10 mouse cellular contexts compared by ENCODE assay signal in the genomic region with DNA sequence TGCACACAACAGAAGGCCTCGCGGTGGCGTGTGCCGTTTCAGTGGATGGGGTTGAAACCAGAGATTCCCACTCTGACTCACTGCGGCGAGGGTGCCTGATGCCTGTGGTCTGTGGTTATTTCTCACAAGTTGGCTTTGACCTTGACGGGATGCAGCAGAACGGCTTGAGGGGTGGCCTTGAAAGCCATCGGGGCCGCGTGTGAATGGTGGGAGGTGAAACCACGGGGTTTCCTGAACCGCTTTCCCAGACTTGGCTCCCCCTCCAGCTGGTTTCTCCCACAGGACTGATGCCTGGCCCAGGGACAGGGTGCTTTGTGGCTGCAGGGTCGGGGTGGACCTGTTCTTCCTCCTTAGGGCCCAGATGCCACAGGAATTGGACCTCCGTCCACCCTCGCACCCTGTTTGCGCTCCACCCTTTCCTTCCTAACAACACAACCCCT. TPM values are rescaled to one million over a fixed set of nuclear protein-coding genes. Genes with fewer than 3 reads are reported as not detected.
DNase-seq lines count a peak whose midpoint lies in the region; ATAC-seq and TF ChIP-seq lines count a peak whose summit lies in the region.
"Had no signal": no experiment of that assay in that cellular context is flagged by ENCODE, and none has a peak within 500 bp of the region (broad histone marks: within the 10 kb centered on the region; RNA-seq: fewer than 3 reads in every experiment).

No protein-coding gene starts in this region.

- TF ChIP-seq POLR2A in testis, adult 2 months (IDR thresholded peaks at IDR 0.05; ENCODE audit: control insufficient read depth, low read depth, low read length): no peak

- no peaks in the 10 kb centered on the region for H3K9me3 ChIP-seq in midbrain, embryonic 11.5 days (ENCODE audit: control insufficient read depth, low read length)
- H3K9me3 ChIP-seq in midbrain, embryonic 13.5 days: no peaks in the 10 kb centered on the region
- H3K9me3 ChIP-seq: embryonic facial prominence, embryonic 12.5 days had no signal

- no peak for TF ChIP-seq CTCF in testis, adult 2 months (IDR thresholded peaks at IDR 0.05; ENCODE audit: control insufficient read depth, insufficient read depth, insufficient replicate concordance, low read depth, low read length)

- WGBS in midbrain, embryonic 11.5 days: 87% methylated on average over 17 of the region's 17 CpGs
- WGBS in midbrain, embryonic 13.5 days: 87% methylated on average over 17 of the region's 17 CpGs

- H3K36me3 ChIP-seq in midbrain, embryonic 11.5 days (ENCODE audit: control insufficient read depth, insufficient read depth, low read length): no peaks in the 10 kb centered on the region
- H3K36me3 ChIP-seq in midbrain, embryonic 13.5 days: no peaks in the 10 kb centered on the region
- no peaks in the 10 kb centered on the region for H3K36me3 ChIP-seq in testis, adult 2 months (ENCODE audit: control insufficient read depth, insufficient read depth, low read length)
- H3K36me3 ChIP-seq: embryonic facial prominence, embryonic 12.5 days had no signal

- H3K27me3 ChIP-seq in midbrain, embryonic 11.5 days (ENCODE audit: control insufficient read depth, insufficient read depth, low read length): no peaks in the 10 kb centered on the region; the same call in 1 of the 2 replicates
- H3K27me3 ChIP-seq in midbrain, embryonic 13.5 days: peaks cover 6% of the 10 kb centered on the region; the same call in 1 of the 2 replicates
- H3K27me3 ChIP-seq in testis, adult 2 months (ENCODE audit: control insufficient read depth, insufficient read depth, low read length): no peaks in the 10 kb centered on the region

- no peak overlapping the region for H3K9ac ChIP-seq in midbrain, embryonic 11.5 days (ENCODE audit: low read length)
- no peak overlapping the region for H3K9ac ChIP-seq in midbrain, embryonic 13.5 days (replicated peaks)
- H3K9ac ChIP-seq: embryonic facial prominence, embryonic 12.5 days had no signal

- H3K27ac ChIP-seq in midbrain, embryonic 11.5 days (ENCODE audit: low read depth, low read length): no peak overlapping the region
- no peak overlapping the region for H3K27ac ChIP-seq in midbrain, embryonic 13.5 days
- H3K27ac ChIP-seq in testis, adult 2 months (ENCODE audit: control insufficient read depth, insufficient read depth, low read depth, low read length): peak overlapping the region; percentile 3; the same call in 1 of the 2 replicates
- H3K27ac ChIP-seq: embryonic facial prominence, embryonic 12.5 days had no signal

- H3K4me2 ChIP-seq in midbrain, embryonic 11.5 days: no peak overlapping the region
- H3K4me2 ChIP-seq in midbrain, embryonic 13.5 days (replicated peaks): no peak overlapping the region
- H3K4me2 ChIP-seq: embryonic facial prominence, embryonic 12.5 days had no signal

- H3K4me1 ChIP-seq in midbrain, embryonic 11.5 days (ENCODE audit: control insufficient read depth, insufficient read depth, low read length): no peaks in the 10 kb centered on the region
- peaks cover 3% of the 10 kb centered on the region; the same call in 1 of the 2 replicates for H3K4me1 ChIP-seq in midbrain, embryonic 13.5 days (replicated peaks)
- peaks cover 16% of the 10 kb centered on the region for H3K4me1 ChIP-seq in testis, adult 2 months (ENCODE audit: control insufficient read depth, insufficient read depth, low read length)

- no peak for ATAC-seq in midbrain, embryonic 11.5 days (ENCODE audit: low FRiP score)
- ATAC-seq in midbrain, embryonic 13.5 days: no peak

- H3K4me3 ChIP-seq in midbrain, embryonic 11.5 days (ENCODE audit: low read depth, low read length): no peak overlapping the region
- H3K4me3 ChIP-seq in midbrain, embryonic 13.5 days (replicated peaks): no peak overlapping the region
- no peak overlapping the region for H3K4me3 ChIP-seq in testis, adult 2 months (ENCODE audit: control insufficient read depth, low read depth, low read length)
- H3K4me3 ChIP-seq: embryonic facial prominence, embryonic 12.5 days had no signal

- DNase-seq in midbrain, embryonic 11.5 days (ENCODE audit: low spot score, missing footprints): peak; percentile 69
- DNase-seq in c-Kit-positive CD71-negative TER-119-negative erythroid progenitor cells, embryonic 14.5 days (ENCODE audit: low read depth): peak; percentile 39
- DNase-seq in kidney, postnatal 36 days: peak; percentile 66 to 76
- no peak for DNase-seq in yolk sac, embryonic 10.5 days (ENCODE audit: low spot score)
- DNase-seq in spleen, postnatal 36 days (ENCODE audit: low spot score in 2 of 2): no peak
- DNase-seq in frontal cortex, postnatal 36 days (ENCODE audit: low spot score in 2 of 2): no peak
- DNase-seq: left cerebral cortex, postnatal 4 days had no signal

RNA-seq across cellular contexts. Expression of a gene that starts 10.8 kb away (rescaled TPM):
- polyA plus RNA-seq in midbrain, embryonic 11.5 days (2014; fragmentation: Nextera tagmentation; extraction: Ambion mirVana): 0.03 and 0.05 TPM in 2 replicates
- polyA plus RNA-seq in midbrain, embryonic 13.5 days (2015; fragmentation: Nextera tagmentation; extraction: Ambion mirVana): 0.08 and 0.10 TPM in 2 replicates
- polyA plus RNA-seq in testis, adult 2 months (2012; rRNA removed): 0.77 and 1.9 TPM in 2 replicates

RNA-seq across cellular contexts. Expression of a gene that starts 34.2 kb away (rescaled TPM):
- 68.2 and 77.6 TPM in 2 replicates for polyA plus RNA-seq in midbrain, embryonic 11.5 days (2014; fragmentation: Nextera tagmentation; extraction: Ambion mirVana)
- polyA plus RNA-seq in midbrain, embryonic 13.5 days (2015; fragmentation: Nextera tagmentation; extraction: Ambion mirVana): 118 and 122 TPM in 2 replicates
- polyA plus RNA-seq in testis, adult 2 months (2012; rRNA removed): 27.9 and 28.4 TPM in 2 replicates

RNA-seq across cellular contexts. Expression of a gene that starts 36.6 kb away (rescaled TPM):
- 14.4 and 15.1 TPM in 2 replicates for polyA plus RNA-seq in midbrain, embryonic 11.5 days (2014; fragmentation: Nextera tagmentation; extraction: Ambion mirVana)
- 17.0 and 18.9 TPM in 2 replicates for polyA plus RNA-seq in midbrain, embryonic 13.5 days (2015; fragmentation: Nextera tagmentation; extraction: Ambion mirVana)
- 156 and 172 TPM in 2 replicates for polyA plus RNA-seq in testis, adult 2 months (2012; rRNA removed)

RNA-seq across cellular contexts. Expression of a gene that starts 51.8 kb away (rescaled TPM):
- polyA plus RNA-seq in midbrain, embryonic 11.5 days (2014; fragmentation: Nextera tagmentation; extraction: Ambion mirVana): 1.8 and 2.4 TPM in 2 replicates
- polyA plus RNA-seq in midbrain, embryonic 13.5 days (2015; fragmentation: Nextera tagmentation; extraction: Ambion mirVana): 7.4 and 7.5 TPM in 2 replicates
- 1.5 and 1.6 TPM in 2 replicates for polyA plus RNA-seq in testis, adult 2 months (2012; rRNA removed)

RNA-seq across cellular contexts. Expression of a gene that starts 52.8 kb away (rescaled TPM):
- 25.8 and 26.4 TPM in 2 replicates for polyA plus RNA-seq in midbrain, embryonic 11.5 days (2014; fragmentation: Nextera tagmentation; extraction: Ambion mirVana)
- polyA plus RNA-seq in midbrain, embryonic 13.5 days (2015; fragmentation: Nextera tagmentation; extraction: Ambion mirVana): 22.3 and 23.3 TPM in 2 replicates
- 15.9 and 20.2 TPM in 2 replicates for polyA plus RNA-seq in testis, adult 2 months (2012; rRNA removed)

Comparison
In these comparisons a context has a peak if more than half of its experiments do, and no peak if none do; other contexts are left out.
1. DNase-seq: peak in midbrain, embryonic 11.5 days (single experiment), c-Kit-positive CD71-negative TER-119-negative erythroid progenitor cells, embryonic 14.5 days (single experiment) and kidney, postnatal 36 days (2 of 2); none in yolk sac, embryonic 10.5 days (single experiment), spleen, postnatal 36 days (0 of 2) and frontal cortex, postnatal 36 days (0 of 2).